Mouse (Mus musculus) heart, postnatal 0 days (tissue): ENCODE measurements around the gene Prpf8.

Source experiments
- CTCF ChIP-seq: IDR thresholded peaks from 2 replicates; pipeline ENCODE4 v1.5.1; 2016; ENCODE audit warnings: antibody characterized with exemption, control low read depth, low read depth
- EP300 ChIP-seq: IDR thresholded peaks from 2 replicates; pipeline ENCODE4 v1.6.1; 2016; ENCODE audit warnings: antibody characterized with exemption, low read depth

GRCm38 (mm10) chr11:75473376-75473775 is 13.2 kb upstream of the Prpf8 start:
- TF ChIP-seq CTCF = no peak
- TF ChIP-seq EP300 = no peak
